Mouse (Mus musculus): Measurements from ENCODE around the gene Edn1.

Edn1 gene

DNA sequence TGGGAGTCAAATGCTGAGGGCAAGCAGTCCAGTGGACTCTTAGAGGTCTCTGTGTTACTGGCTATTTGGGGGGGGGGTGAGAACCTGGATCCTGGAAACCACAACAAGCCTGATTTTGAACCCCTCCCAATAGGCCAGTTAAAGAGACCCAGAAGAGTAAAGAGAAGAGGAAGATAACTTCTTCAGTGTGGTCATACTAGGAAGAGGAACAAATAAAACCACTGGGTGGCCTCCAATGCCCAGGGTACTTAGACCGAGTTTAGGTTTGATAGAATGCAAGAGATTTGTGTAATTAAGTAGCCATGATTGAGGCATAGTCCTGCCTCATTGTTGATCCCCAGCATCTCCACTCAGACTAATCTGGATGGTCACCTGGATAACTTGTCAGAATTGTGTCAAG, 14.4 kb downstream of the Edn1 start:
- in situ Hi-C loops (cut with MboI): no loop called here

DNA sequence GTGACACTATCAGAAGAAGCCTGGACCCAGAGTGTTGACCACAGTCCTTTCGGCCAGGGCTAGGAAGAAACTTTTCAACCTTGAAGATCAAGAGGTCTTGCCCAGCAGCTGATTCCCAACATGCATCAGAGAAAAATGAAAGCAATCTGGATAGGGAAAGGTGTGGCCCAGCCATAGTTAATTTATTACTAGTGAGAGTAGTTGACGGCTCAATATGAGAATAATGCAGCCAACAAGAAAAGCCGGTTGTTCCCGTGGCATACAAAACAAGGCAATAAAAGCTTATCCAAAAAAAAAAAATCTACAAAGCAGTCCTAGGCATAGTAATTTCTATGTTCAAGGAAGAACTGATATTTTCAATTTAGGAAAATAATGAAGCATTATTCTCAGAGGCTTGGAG, 16.5 kb downstream of the Edn1 start:
- in situ Hi-C loops (cut with MboI): no loop called here

DNA sequence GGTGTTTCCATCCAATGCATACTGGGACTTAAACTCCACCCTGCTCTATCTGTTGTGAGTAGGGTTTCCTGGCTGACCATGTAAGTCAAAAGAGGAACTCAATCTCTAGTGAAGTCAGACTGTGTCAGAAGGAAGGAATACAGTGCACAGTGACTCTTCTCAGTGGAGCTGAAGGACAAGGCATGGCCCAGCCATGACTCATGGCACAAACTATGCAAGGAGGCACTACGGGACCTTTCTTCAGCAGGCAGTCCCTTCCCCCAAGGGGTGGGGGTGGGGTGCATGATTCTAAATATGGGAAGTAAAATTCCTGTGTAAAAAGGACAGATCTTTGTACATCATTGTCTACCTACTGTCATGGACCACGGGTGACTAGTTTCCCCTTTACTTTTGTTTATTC, 27.3 kb downstream of the Edn1 start:
- in situ Hi-C loops (cut with MboI): no loop called here

GRCm38 (mm10) chr13:42331104-42331503, 29.8 kb downstream of the Edn1 start:
- in situ Hi-C loops (cut with MboI): no loop called here

DNA sequence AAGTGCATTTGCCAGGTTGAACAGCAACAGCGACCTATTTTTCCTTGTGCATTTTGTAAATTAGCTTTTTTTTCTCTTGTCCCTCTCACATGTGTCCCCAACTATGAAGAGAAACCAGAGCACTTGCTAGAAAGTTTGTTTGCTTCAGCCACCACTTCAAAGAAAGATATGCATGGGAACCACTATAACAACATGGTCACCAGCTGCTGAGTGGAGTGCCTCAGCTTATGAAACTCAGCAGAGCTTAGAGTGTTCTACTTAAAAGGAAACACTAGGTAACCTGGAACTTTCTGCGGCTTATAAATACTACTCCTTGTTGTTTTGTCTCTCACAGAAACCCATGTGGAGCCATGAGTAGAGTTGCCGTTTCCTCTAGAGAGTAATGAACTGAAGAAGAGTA, 33.7 kb downstream of the Edn1 start:
- in situ Hi-C loops (cut with MboI): no loop called here

DNA sequence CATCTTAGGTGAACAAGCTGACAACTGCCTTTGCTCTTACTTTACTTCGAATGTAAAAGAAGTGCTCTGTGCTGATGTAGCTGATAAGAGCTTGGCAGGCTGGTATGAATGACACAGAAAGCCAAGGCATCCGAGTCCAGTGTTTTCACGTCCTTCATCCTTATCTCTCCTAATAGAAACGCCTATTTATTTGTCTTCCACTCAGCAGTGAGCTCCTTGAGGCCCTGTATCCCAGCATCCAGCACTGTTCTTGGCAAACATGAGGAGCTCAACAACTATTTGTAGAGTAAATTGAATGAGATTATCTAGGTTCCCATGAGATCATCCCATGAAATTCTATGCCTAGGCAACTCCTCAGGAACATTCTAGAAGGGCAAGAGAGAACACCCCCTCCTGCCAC, 35.1 kb downstream of the Edn1 start:
- in situ Hi-C loops (cut with MboI): no loop called here

DNA sequence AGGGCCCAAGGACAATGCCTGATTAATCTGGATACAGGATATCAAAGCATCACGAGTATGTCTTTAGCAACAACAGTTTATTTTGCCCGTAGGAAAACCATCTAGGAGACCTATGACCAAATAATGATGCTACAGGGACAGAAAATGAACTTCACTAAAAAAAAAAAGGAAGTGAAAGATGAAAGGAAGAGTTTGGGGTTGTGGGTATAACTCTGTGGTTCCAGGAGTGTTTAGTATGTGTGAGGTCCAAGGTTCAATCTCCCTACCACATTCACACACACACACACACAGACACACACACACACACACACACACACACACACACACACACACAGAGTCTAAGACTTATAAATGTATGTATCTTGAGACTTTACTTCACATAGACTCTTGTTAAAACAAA, 35.8 kb downstream of the Edn1 start:
- in situ Hi-C loops (cut with MboI): no loop called here

- in situ Hi-C loops (cut with MboI): no loop called here
Observed at GRCm38 (mm10) chr13:42339466-42339865, 38.2 kb downstream of the Edn1 start.

DNA sequence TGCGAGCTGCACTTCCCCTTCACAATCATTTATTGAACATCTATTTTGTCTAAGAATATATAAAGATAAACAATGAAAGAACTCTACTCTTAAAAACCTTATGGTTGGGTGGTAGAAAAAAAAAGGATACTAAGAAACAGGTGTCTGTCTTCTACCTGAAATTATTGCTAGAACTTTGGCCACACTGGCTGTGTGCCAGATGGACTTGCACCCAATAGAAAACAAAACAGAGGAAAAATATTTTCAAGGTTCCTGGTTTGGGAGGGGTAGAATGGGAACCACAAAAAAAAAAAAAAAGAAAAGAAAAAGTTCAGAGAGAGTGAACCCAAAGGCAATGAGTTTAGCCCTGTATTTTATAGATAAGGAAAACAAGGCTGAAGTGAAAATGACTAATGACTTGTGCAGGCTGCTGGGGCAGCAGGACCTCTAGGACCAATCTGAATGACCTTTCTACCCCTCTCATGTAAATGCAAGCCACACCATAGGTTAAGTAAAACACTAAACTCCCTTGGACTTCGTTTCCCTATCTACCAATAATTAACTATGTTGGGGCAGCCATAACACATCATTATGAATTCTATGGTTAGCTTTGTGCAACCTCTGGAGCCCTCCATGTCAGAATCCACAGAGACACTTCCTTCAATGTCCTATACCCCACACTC, 40.7 kb downstream of the Edn1 start:
- in situ Hi-C loops (cut with MboI): no loop called here

DNA sequence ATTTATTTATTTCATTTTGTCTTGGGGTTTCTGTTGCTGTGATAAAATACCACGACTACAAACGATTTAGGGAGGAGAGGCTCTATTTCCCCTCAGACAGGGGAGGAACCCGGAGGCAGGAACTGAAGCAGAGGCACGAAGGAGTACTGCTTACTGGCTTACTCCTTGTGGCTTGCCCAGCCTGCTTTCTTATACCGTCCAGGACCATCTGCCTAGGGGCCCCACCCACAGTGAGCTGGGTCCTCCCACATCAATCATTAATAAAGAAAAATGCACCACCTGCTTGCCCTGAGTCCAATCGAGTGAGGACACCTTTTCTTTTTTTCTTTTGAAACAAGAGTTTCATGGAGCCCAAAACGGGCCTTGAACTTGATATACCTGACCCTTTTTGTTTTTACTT, 44.2 kb downstream of the Edn1 start:
- in situ Hi-C loops (cut with MboI): no loop called here

DNA sequence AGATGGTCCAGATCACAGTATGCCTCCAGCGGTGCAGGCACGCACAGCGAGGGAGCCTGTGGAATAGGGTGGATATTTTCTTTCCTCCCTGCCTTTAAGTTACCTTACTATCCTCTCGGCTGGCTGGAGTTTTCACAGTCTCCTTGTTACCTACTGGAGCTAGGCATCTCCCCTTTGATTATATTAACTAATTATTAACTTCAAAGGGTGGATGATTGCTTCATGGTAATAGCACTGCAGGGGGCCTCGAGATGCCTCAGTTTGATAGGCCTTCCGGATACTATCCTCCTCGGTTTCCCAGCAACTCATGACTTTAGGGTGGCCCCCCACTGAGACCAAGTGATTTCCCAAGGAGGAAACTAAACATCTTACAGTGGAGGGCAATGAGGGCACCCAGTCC, 45.1 kb downstream of the Edn1 start:
- in situ Hi-C loops (cut with MboI): no loop called here

- in situ Hi-C loops (cut with MboI): no loop called here
Observed at GRCm38 (mm10) chr13:42351675-42352074, 50.4 kb downstream of the Edn1 start.
